Mouse (Mus musculus): ENCODE measurements at regions not wholly inside any gene's neighbourhood (a gene's known extent, or its start where the extent isn't known, plus 50 kb on each side); places are given as distances from the start of the nearest gene placed in this dataset.

DNA sequence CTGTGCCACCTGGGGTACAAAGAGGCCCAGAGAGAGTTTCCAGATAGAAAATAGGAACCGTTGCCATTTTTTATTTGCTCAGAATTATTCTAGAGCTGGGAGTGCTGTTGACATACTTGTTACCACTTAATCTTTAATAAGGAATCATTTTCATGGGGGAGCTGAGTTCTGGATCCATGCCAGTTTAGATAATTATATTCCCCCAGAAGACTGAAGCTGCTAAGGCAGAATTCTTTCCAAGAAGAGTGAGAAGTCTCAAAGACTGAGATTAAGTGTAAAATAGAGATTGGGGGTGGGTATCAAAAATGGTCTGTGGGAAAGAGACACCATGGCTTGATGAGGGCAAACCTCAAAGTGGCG lies 119.5 kb upstream of the Astn2 start:
- no peak for DNase-seq (ENCODE audit: low spot score)
- H3K9me3 ChIP-seq (replicated peaks), result no peaks in the 10 kb centered on the region
- H3K4me1 ChIP-seq, result no peaks in the 10 kb centered on the region
- H3K36me3 ChIP-seq, result no peaks in the 10 kb centered on the region
- no peak overlapping the region for H3K27ac ChIP-seq (replicated peaks)
- 84% methylated on average over 2 of the region's 2 CpGs for WGBS
- no peak overlapping the region for H3K4me3 ChIP-seq
- H3K27me3 ChIP-seq (ENCODE audit: low read depth, poor library complexity, severe bottlenecking), result no peaks in the 10 kb centered on the region

- H3K4me1 ChIP-seq, result no peaks in the 10 kb centered on the region
- DNase-seq (ENCODE audit: low spot score), result peak; percentile 64
- no peak overlapping the region for H3K27ac ChIP-seq (replicated peaks)
- H3K9me3 ChIP-seq (replicated peaks), result no peaks in the 10 kb centered on the region
- 47% methylated on average over 8 of the region's 8 CpGs for WGBS
- no peaks in the 10 kb centered on the region for H3K36me3 ChIP-seq
- no peaks in the 10 kb centered on the region for H3K27me3 ChIP-seq (ENCODE audit: low read depth, poor library complexity, severe bottlenecking)
- H3K4me3 ChIP-seq, result no peak overlapping the region
Measured at GRCm38 (mm10) chr4:66523238-66523885, 119.0 kb upstream of the Astn2 start.

DNA sequence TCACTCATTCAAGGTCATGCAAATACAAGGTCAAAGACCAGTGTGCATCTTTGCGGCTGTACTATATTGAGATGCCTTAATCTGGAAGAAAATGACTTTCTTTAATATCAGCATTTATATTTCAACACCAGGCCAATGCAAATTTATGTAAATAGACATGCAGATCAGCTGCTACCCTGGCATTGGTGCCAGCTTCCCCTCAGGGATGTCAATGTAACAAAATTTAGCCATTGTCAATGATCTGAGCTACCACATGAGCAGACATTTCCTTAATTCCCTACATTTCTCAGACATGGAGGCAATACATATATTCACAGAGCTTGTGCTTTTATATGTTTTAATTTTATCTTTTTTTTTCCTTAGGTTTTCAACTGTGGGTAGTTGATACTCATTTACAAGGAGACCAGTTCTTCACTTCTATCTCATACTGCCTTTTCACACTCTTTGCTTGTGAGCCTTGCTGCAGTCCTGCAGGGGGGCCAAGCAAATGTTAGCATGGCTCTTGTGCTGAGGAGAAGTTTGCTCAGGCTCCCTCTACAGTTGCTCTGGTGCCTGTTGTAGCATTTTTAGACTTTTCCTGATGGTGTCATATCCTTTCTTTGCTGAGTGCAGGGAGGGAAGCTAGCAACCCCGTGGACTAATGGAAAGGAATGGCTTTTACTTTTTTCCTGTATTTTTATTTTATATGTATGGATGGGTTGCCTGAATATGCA lies 117.8 kb upstream of the Astn2 start:
- 82% methylated on average over 2 of the region's 2 CpGs for whole genome bisulfite sequencing
- DNase-seq (ENCODE audit: low spot score), result no peak

GRCm38 (mm10) chr4:66520796-66521195 lies 116.4 kb upstream of the Astn2 start:
- no peaks in the 10 kb centered on the region for H3K36me3 ChIP-seq
- no peak overlapping the region for H3K27ac ChIP-seq (replicated peaks)
- DNase-seq (ENCODE audit: low spot score), result no peak
- no peak overlapping the region for H3K4me3 ChIP-seq
- no peaks in the 10 kb centered on the region for H3K9me3 ChIP-seq (replicated peaks)
- 67% methylated on average over 3 of the region's 3 CpGs for WGBS
- H3K27me3 ChIP-seq (ENCODE audit: low read depth, poor library complexity, severe bottlenecking), result no peaks in the 10 kb centered on the region
- no peaks in the 10 kb centered on the region for H3K4me1 ChIP-seq

More for the DNA sequence above, 117.8 kb upstream of the Astn2 start:
- Histone ChIP-seq H3K9me3 (replicated peaks) (no peaks in the 10 kb centered on the region), H3K27me3 (ENCODE audit: low read depth, poor library complexity, severe bottlenecking) (no peaks in the 10 kb centered on the region), H3K4me3 (no peak overlapping the region), H3K36me3 (no peaks in the 10 kb centered on the region), H3K27ac (replicated peaks) (no peak overlapping the region), H3K4me1 (no peaks in the 10 kb centered on the region)

DNA sequence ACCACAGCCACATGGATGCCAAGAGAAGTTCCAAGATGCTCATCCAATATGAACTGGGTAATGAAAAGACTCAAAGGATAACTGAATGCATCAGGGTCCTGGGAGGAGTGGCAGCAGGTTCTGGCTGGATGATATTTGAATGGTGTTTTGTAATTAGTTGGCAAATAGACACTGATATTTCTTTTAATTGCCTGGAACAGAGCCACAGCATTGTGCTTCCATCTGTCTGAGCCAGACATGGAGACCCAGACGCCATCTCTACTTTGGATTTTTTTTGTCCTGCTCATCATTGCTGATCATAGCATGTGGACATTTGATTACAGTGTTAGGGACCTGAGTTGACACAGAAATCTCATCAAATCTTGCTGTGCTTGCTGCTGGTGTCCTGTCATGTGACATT lies 111.4 kb upstream of the Astn2 start:
- Histone ChIP-seq H3K4me3 (no peak overlapping the region), H3K27ac (replicated peaks) (no peak overlapping the region), H3K27me3 (ENCODE audit: low read depth, poor library complexity, severe bottlenecking) (no peaks in the 10 kb centered on the region), H3K9me3 (replicated peaks) (no peaks in the 10 kb centered on the region), H3K4me1 (no peaks in the 10 kb centered on the region), H3K36me3 (no peaks in the 10 kb centered on the region)
- WGBS, result 93% methylated on average over 1 of the region's 1 CpGs
- no peak for DNase-seq (ENCODE audit: low spot score)

DNA sequence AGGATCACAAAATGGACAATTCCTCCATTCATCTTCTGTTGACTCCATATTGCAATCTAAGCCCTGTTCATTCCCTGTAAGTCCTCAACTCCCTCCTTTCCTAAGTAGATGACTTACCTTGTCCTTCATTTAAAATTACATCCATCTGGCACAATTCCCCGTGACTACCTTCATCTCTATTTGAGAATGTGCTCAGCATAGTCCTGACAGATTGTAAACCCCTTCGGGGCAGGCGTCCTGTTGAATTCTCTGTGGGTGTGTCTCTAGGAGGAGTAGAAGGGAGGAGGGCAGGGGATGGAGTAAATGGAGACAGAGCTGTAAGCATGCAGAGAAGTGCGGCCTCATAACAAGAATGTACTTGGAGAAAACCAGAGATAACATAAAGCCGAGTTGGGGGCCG lies 79.1 kb upstream of the Astn2 start:
- no peak for DNase-seq (ENCODE audit: low spot score)
- Histone ChIP-seq H3K27ac (replicated peaks) (no peak overlapping the region), H3K4me3 (no peak overlapping the region), H3K9me3 (replicated peaks) (no peaks in the 10 kb centered on the region; the same call in 1 of the 2 replicates), H3K27me3 (ENCODE audit: low read depth, poor library complexity, severe bottlenecking) (no peaks in the 10 kb centered on the region), H3K36me3 (no peaks in the 10 kb centered on the region), H3K4me1 (no peaks in the 10 kb centered on the region)
- 89% methylated on average over 6 of the region's 6 CpGs for WGBS

- no peak for DNase-seq (ENCODE audit: low spot score)
- 64% methylated on average over 2 of the region's 2 CpGs for WGBS
- no peaks in the 10 kb centered on the region for H3K27me3 ChIP-seq (ENCODE audit: low read depth, poor library complexity, severe bottlenecking)
- no peaks in the 10 kb centered on the region for H3K4me1 ChIP-seq
- no peaks in the 10 kb centered on the region for H3K36me3 ChIP-seq
- H3K4me3 ChIP-seq, result no peak overlapping the region
- no peaks in the 10 kb centered on the region; the same call in 1 of the 2 replicates for H3K9me3 ChIP-seq (replicated peaks)
- no peak overlapping the region for H3K27ac ChIP-seq (replicated peaks)
Measured at GRCm38 (mm10) chr4:66482495-66483291, 78.3 kb upstream of the Astn2 start.

GRCm38 (mm10) chr4:66478601-66479217 lies 74.3 kb upstream of the Astn2 start:
- Histone ChIP-seq H3K36me3 (no peaks in the 10 kb centered on the region), H3K27ac (replicated peaks) (no peak overlapping the region), H3K9me3 (replicated peaks) (no peaks in the 10 kb centered on the region; the same call in 1 of the 2 replicates), H3K4me1 (no peaks in the 10 kb centered on the region), H3K27me3 (ENCODE audit: low read depth, poor library complexity, severe bottlenecking) (no peaks in the 10 kb centered on the region), H3K4me3 (no peak overlapping the region)
- WGBS, result 88% methylated on average over 8 of the region's 8 CpGs
- no peak for DNase-seq (ENCODE audit: low spot score)

Measured in midbrain, embryonic 10.5 days (tissue).